Mouse (Mus musculus): ENCODE results near the gene Msmo1. TPM values are rescaled to one million over a fixed set of nuclear protein-coding genes. Genes with fewer than 3 reads are reported as not detected.

Msmo1 gene
- polyA plus RNA-seq, 1 experiment from 2014 or later: 114 TPM

DNA sequence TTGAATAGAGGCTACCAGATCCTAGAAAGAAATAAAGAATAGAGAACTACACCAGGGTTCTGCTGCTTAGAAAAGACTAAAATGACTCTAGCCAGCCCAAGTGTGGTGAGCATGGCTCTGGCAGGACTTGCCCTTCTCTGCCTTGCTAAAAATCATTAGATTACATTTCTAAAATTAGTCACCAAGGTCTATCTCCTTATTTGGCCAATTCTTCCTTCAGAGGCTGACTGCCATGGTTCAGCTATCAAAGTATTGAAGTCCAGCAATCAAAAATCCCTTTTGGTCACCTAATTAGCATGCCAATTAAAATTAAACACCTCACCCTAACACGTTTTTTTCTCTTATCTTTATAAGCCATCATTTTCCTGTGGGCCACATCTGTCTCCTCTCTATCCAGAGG lies 22.0 kb downstream of the Msmo1 start:
- Histone ChIP-seq H3K4me2 (no peak overlapping the region), H3K27ac (no peak overlapping the region), H3K27me3 (no peaks in the 10 kb centered on the region), H3K4me1 (replicated peaks) (0 out of 2 replicates have a peak, but pooled peaks cover 2% of the 10 kb centered on the region), H3K36me3 (peaks cover 2% of the 10 kb centered on the region), H3K9ac (no peak overlapping the region), H3K9me3 (replicated peaks) (no peaks in the 10 kb centered on the region), H3K4me3 (replicated peaks) (no peak overlapping the region)
- DNase-seq (no peak), ATAC-seq (ENCODE audit: low read depth) (no peak)
- WGBS (ENCODE audit: insufficient replicate concordance): 14% methylated on average over 1 of the region's 1 CpGs

GRCm38 (mm10) chr8:64707481-64707880 lies 26.1 kb downstream of the Msmo1 start:
- ATAC-seq (ENCODE audit: low read depth) (no peak), DNase-seq (no peak)
- Histone ChIP-seq H3K36me3 (no peaks in the 10 kb centered on the region), H3K4me3 (replicated peaks) (no peak overlapping the region), H3K4me1 (replicated peaks) (0 out of 2 replicates have a peak, but pooled peaks cover 2% of the 10 kb centered on the region), H3K9me3 (replicated peaks) (no peaks in the 10 kb centered on the region), H3K4me2 (no peak overlapping the region), H3K27me3 (no peaks in the 10 kb centered on the region), H3K27ac (no peak overlapping the region), H3K9ac (no peak overlapping the region)

DNA sequence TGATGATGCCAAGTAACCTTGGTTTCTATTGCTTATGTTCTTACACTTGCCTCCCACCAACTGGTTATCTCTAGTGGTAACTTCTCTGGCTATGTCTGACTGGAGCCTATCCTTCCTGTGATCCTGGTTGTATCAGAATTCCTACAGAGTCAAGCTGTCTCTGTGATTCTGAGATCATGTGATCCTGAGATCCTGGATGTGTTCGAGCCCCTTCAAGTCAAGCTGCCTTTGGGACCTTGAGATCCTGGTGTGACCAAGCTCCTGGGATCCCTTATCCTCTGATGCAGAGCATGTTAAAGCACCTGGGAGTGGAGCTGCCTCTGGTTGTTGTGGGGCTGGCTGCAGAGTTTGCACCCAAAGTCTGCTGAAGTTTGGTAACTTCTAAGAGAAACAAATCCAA lies 30.4 kb downstream of the Msmo1 start:
- Histone ChIP-seq H3K9me3 (replicated peaks) (no peaks in the 10 kb centered on the region), H3K9ac (no peak overlapping the region), H3K4me2 (no peak overlapping the region), H3K27me3 (no peaks in the 10 kb centered on the region), H3K4me3 (replicated peaks) (no peak overlapping the region), H3K4me1 (replicated peaks) (no peaks in the 10 kb centered on the region), H3K27ac (no peak overlapping the region), H3K36me3 (no peaks in the 10 kb centered on the region)
- 53% methylated on average over 1 of the region's 1 CpGs for WGBS (ENCODE audit: insufficient replicate concordance)
- no peak for DNase-seq
- no peak for ATAC-seq (ENCODE audit: low read depth)

DNA sequence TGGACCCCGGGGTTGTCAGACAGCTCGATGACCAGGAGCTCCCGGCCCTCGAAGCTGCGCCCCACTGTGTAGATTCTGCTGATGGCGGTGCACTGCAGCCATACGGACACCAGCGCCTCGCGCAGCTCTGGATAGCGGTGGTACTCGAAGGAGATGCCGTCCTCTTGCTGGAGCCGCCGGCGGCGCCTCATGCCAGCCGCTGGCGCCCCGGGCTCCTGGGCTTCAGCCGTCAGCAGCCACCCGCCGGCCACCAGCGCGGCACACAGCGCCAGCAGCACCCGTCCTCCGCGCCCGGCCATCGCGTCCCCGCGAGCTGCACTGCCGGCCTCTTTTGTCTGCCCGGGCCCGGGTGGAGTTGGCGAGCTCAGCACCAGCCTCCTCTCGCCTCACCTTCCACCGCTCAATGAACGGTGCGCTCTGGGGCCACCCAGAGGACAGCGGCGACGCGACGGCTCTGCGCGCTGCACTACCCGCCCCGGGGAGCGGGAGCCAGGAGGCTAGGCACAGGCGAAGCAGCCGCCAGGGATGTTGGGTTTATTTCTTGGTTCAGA lies 40.9 kb downstream of the Msmo1 start, which contains the start of gene Cpe:
Gene Cpe (minus strand): TSS at position 404 of the 551 bp plus-strand sequence.
- no peaks in the 10 kb centered on the region for H3K9me3 ChIP-seq (replicated peaks)
- peaks cover 33% of the 10 kb centered on the region for H3K27me3 ChIP-seq
- DNase-seq (no peak), ATAC-seq (ENCODE audit: low read depth) (peak; percentile 78)
- no peaks in the 10 kb centered on the region for H3K36me3 ChIP-seq
- H3K4me1 ChIP-seq (replicated peaks): no peaks in the 10 kb centered on the region
- peak within 1 kb of the TSS; percentile 63 for H3K4me2 ChIP-seq
- peak within 1 kb of the TSS; percentile 43 for H3K4me3 ChIP-seq (replicated peaks)
- H3K27ac ChIP-seq: no peak within 1 kb of the TSS
- no peak within 1 kb of the TSS for H3K9ac ChIP-seq
- under 1% methylated on average over 54 of the region's 54 CpGs for WGBS (ENCODE audit: insufficient replicate concordance)

DNA sequence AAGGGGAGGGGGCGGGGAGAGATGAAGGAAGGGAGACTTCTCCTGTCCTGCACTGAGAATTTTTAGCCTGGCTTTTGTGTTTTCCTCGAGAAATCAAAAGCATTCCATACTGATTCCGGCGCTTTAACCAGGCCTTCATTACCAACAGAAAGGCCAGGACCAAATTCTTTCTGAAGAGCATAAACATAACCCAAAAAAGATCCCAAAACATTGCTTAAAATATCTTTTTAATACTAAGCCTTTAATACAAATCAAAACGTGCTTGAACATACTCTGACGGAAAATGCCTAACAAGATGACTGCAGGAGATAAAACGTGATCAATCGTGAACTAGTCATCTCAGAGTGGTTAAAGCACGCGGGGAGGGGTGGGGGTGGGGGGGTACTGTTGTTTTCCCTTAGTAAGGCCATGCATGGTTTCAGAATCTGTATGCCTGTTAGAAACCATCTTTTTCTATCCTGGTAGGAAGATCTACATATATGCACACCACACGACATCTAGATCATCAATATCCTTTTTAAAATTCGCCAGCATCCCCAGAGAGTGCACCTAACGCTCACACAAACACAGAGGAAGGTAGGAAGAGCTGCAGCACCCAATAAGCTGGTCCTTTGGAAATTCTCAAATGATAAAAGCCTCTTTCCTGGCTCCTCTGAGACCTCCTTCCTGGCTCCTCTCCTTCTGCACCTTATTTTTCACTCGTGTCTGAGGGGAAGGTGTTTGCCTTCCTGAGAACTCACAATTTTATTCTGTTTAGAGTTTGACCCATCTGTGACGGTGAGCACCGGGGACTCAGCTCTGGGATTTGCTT lies 41.8 kb downstream of the Msmo1 start:
- Histone ChIP-seq H3K4me2 (peak overlapping the region; percentile 63), H3K4me3 (replicated peaks) (peak overlapping the region; percentile 43), H3K4me1 (replicated peaks) (no peaks in the 10 kb centered on the region), H3K9ac (no peak overlapping the region), H3K27me3 (peaks cover 33% of the 10 kb centered on the region), H3K27ac (no peak overlapping the region), H3K9me3 (replicated peaks) (no peaks in the 10 kb centered on the region), H3K36me3 (no peaks in the 10 kb centered on the region)
- DNase-seq (no peak), ATAC-seq (ENCODE audit: low read depth) (no peak)
- WGBS (ENCODE audit: insufficient replicate concordance): 12% methylated on average over 16 of the region's 16 CpGs

DNA sequence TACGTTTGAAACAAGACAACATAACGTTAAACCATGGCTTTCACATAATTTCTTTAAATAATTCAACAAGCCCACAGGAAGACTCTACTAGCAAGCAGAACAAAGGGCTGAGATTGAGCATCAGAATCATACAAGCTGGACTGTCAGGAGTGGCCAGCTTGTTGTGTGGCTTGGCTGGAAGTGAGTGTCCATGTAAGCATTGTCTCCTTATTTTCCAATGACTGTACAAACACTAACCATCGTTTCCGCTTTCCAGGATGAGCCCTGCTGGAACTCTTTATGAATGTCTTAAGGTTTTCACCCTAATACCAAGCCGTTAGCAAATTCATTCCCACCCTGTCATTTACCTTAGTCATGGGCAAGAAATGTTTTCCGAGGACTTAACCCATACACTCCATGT lies 42.7 kb downstream of the Msmo1 start:
- H3K27ac ChIP-seq: no peak overlapping the region
- ATAC-seq (ENCODE audit: low read depth) (no peak), DNase-seq (no peak)
- no peak overlapping the region for H3K4me3 ChIP-seq (replicated peaks)
- no peaks in the 10 kb centered on the region for H3K36me3 ChIP-seq
- H3K27me3 ChIP-seq: peaks cover 33% of the 10 kb centered on the region
- H3K9me3 ChIP-seq (replicated peaks): no peaks in the 10 kb centered on the region
- 69% methylated on average over 6 of the region's 6 CpGs for whole genome bisulfite sequencing (ENCODE audit: insufficient replicate concordance)
- H3K4me1 ChIP-seq (replicated peaks): no peaks in the 10 kb centered on the region
- no peak overlapping the region for H3K4me2 ChIP-seq
- H3K9ac ChIP-seq: no peak overlapping the region

GRCm38 (mm10) chr8:64690306-64690705 lies 43.3 kb downstream of the Msmo1 start:
- Histone ChIP-seq H3K4me2 (no peak overlapping the region), H3K9ac (no peak overlapping the region), H3K9me3 (replicated peaks) (no peaks in the 10 kb centered on the region), H3K27me3 (peaks cover 33% of the 10 kb centered on the region), H3K27ac (no peak overlapping the region), H3K36me3 (no peaks in the 10 kb centered on the region), H3K4me3 (replicated peaks) (no peak overlapping the region), H3K4me1 (replicated peaks) (no peaks in the 10 kb centered on the region)
- no peak for DNase-seq
- ATAC-seq (ENCODE audit: low read depth): no peak
- 65% methylated on average over 6 of the region's 6 CpGs for WGBS (ENCODE audit: insufficient replicate concordance)

DNA sequence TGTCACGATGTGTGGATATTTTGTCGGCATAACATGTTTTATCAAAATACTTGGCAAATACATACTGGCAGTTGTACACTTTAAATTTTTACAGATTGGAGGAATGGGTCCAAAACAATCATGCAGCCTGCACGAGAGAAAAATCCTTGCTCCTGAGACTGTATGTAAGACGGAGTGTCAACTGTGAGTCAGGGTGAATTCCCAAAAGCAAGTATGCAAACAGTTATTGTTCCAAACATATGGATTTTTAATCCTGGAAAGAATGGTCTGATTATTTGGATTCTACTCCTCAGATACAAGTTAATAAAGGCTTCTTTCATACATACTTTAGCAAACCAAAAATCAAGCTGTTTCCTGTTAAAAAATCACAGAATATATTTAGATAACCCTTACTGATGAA lies 44.9 kb downstream of the Msmo1 start:
- WGBS (ENCODE audit: insufficient replicate concordance): 65% methylated on average over 4 of the region's 4 CpGs
- no peak overlapping the region for H3K27ac ChIP-seq
- H3K9ac ChIP-seq: no peak overlapping the region
- no peak overlapping the region for H3K4me2 ChIP-seq
- ATAC-seq (ENCODE audit: low read depth) (no peak), DNase-seq (no peak)
- peaks cover 24% of the 10 kb centered on the region for H3K27me3 ChIP-seq
- no peaks in the 10 kb centered on the region for H3K4me1 ChIP-seq (replicated peaks)
- no peak overlapping the region for H3K4me3 ChIP-seq (replicated peaks)
- no peaks in the 10 kb centered on the region for H3K9me3 ChIP-seq (replicated peaks)
- H3K36me3 ChIP-seq: no peaks in the 10 kb centered on the region

DNA sequence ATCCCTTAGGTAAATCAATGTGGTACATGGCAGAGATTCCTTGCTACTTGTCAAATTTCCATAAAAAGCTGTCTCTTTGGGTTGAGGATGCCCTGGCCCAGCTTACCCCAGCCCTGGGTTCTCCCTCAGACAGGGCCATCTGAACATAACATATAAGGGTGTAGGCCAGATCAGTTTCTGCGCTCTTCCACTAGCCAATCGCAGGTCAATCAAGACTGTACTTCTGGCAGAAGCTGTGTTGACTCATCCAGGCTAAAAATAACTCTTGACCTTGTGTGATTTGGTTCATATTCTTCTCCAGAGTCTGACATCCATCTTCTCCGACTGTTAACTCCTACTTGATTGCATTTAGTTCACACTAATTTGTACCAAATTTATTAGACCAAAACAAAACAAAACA lies 45.4 kb downstream of the Msmo1 start:
- H3K36me3 ChIP-seq: no peaks in the 10 kb centered on the region
- H3K27ac ChIP-seq: no peak overlapping the region
- no peak overlapping the region for H3K9ac ChIP-seq
- H3K4me2 ChIP-seq: no peak overlapping the region
- no peak for ATAC-seq (ENCODE audit: low read depth)
- DNase-seq: no peak
- 65% methylated on average over 3 of the region's 3 CpGs for WGBS (ENCODE audit: insufficient replicate concordance)
- H3K27me3 ChIP-seq: peaks cover 18% of the 10 kb centered on the region
- H3K9me3 ChIP-seq (replicated peaks): no peaks in the 10 kb centered on the region
- no peak overlapping the region for H3K4me3 ChIP-seq (replicated peaks)
- no peaks in the 10 kb centered on the region for H3K4me1 ChIP-seq (replicated peaks)

GRCm38 (mm10) chr8:64682501-64682900 lies 51.1 kb downstream of the Msmo1 start:
- Histone ChIP-seq H3K9ac (no peak overlapping the region), H3K36me3 (no peaks in the 10 kb centered on the region), H3K4me1 (replicated peaks) (no peaks in the 10 kb centered on the region), H3K4me2 (no peak overlapping the region), H3K9me3 (replicated peaks) (no peaks in the 10 kb centered on the region), H3K4me3 (replicated peaks) (no peak overlapping the region), H3K27me3 (no peaks in the 10 kb centered on the region), H3K27ac (no peak overlapping the region)
- WGBS (ENCODE audit: insufficient replicate concordance): 83% methylated on average over 3 of the region's 3 CpGs
- no peak for DNase-seq
- ATAC-seq (ENCODE audit: low read depth): no peak

- no peak overlapping the region for H3K27ac ChIP-seq
- no peak for ATAC-seq (ENCODE audit: low read depth)
- no peaks in the 10 kb centered on the region for H3K4me1 ChIP-seq (replicated peaks)
- H3K9me3 ChIP-seq (replicated peaks): no peaks in the 10 kb centered on the region
- H3K27me3 ChIP-seq: no peaks in the 10 kb centered on the region
- no peak overlapping the region for H3K4me2 ChIP-seq
- no peak overlapping the region for H3K4me3 ChIP-seq (replicated peaks)
- no peak overlapping the region for H3K9ac ChIP-seq
- 47% methylated on average over 2 of the region's 2 CpGs for WGBS (ENCODE audit: insufficient replicate concordance)
- no peak for DNase-seq
- no peaks in the 10 kb centered on the region for H3K36me3 ChIP-seq
These were observed 57.2 kb downstream of the Msmo1 start for GRCm38 (mm10) chr8:64676381-64676780.
